Mouse (Mus musculus) heart, postnatal 0 days (tissue): ENCODE data around the gene Cwc25.

ENCODE experiments used
- CTCF ChIP-seq: IDR thresholded peaks from 2 replicates; pipeline ENCODE4 v1.5.1; 2016; ENCODE audit warnings: antibody characterized with exemption, control low read depth, low read depth
- EP300 ChIP-seq: IDR thresholded peaks from 2 replicates; pipeline ENCODE4 v1.6.1; 2016; ENCODE audit warnings: antibody characterized with exemption, low read depth

DNA sequence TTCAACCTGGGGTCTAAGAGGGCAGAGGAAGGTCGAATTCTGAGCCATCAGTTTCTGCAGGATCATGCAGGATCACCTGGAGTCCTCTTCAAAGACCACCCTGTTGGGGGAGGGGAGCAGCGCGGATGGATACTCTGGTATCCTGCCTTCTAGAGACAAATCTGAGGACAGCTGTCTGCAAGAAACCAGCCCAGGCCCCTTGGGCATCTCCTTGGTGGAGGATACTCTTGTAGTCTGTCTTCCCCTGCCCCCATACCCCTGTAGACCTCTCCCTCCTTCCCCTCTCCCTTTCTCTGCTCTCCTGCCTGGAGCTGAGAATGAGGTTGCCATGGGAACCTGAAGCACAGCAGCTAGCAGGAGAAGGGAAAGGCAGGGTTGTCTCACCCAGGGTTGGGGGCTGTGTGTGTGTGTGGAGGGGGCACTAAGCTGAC, 46.1 kb upstream of the Cwc25 start:
- no peak for TF ChIP-seq EP300
- TF ChIP-seq CTCF: no peak
